Mouse (Mus musculus) layer of hippocampus, adult 9-10 months (tissue): ENCODE measurements around the gene Pla2g12a.

Source experiments
- DNase-seq: peaks from one replicate; pipeline ENCODE4 v3.0.0; 2022; ENCODE audit warnings: low spot score

Pla2g12a gene

GRCm38 (mm10) chr3:129898886-129899285 lies 20.5 kb downstream of the Pla2g12a start:
- no peak for DNase-seq

DNA sequence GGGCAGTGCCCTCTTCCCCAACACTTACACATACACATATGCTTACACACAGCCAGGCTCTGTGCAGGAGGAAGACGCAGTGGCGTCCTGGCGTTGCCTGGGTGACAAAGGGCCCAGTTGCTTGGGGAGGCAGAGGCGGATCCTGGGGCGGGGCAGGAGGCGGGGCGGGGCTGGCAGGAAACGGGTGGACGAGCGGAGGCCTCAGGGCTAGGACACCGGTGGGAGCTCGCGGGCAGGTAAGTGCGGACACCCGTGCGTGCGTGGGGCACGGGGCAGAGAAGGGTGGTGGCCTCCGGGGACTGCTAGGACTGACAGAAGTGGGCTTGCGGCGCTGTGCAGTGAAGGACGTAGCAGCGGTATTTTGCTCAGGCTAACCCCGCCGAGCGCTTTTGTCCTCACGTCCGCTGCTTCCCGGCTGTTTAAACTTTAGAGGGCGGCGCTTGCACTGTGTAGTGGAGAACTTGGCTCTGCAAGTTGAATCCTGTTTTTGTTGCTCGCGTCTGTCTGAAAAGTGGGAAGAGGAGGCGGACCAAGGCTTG lies 22.9 kb downstream of the Pla2g12a start, which contains the start of gene Casp6:
TSS of gene Casp6 (plus strand) at position 155 of the 539 bp plus-strand sequence.
- peak; percentile 15 for DNase-seq

- DNase-seq: no peak
Measured at GRCm38 (mm10) chr3:129903369-129903768, 25.0 kb downstream of the Pla2g12a start.

DNA sequence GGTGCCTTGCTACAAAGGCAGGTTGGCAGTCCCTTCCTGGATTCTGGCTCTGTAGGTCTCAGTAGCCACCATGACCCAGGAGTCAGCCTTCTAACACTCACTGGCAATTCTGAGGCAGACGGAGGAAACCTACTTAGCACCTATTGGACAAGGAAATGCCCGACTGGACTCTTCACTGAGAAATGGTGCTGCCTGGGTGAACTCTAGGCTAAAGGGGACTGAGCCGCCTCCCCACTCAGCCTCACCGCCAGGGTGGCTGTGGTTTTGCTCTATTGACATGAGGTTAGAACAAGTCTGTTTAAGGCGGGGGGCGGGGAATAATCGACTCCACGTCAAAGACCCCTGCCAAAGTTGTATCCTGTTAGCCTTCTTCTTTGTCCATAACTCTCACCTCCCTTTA lies 25.5 kb downstream of the Pla2g12a start:
- no peak for DNase-seq

- no peak for DNase-seq
Measured at GRCm38 (mm10) chr3:129904381-129905132, 26.2 kb downstream of the Pla2g12a start.

GRCm38 (mm10) chr3:129912025-129912424 lies 33.6 kb downstream of the Pla2g12a start:
- no peak for DNase-seq

DNA sequence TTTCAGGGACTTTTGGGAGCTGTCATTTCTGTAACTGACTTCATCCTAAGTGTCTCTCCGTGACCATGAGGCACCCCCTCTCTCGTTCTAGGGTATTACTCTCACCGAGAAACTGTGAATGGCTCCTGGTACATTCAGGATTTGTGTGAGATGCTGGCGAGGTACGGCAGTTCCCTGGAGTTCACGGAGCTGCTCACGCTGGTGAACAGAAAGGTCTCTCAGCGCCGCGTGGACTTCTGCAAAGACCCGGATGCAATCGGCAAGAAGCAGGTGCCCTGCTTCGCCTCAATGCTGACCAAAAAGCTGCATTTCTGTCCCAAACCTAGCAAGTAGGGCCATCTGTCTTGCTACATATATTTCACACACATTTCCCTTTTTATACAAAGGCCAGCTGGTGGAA lies 34.8 kb downstream of the Pla2g12a start:
- DNase-seq: no peak

DNA sequence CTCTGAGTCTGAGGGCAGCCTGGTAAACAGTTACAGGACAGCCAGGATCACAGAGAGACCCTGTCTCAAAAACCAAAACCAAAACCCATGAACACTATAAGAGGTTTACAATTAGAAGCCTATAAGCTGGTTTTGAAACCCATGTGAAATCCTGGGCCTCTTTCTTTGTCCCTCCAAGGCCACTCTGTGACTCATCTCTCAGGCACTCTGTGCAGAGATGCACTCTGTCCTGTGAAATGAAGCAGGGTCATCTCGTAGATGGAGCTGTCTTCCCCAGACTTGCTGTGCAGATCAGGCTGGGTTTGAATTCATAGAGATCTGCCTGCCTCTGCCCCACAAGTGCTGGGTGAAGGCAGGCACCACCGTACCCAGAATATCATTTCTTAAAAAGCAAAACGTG lies 39.0 kb downstream of the Pla2g12a start:
- no peak for DNase-seq

DNA sequence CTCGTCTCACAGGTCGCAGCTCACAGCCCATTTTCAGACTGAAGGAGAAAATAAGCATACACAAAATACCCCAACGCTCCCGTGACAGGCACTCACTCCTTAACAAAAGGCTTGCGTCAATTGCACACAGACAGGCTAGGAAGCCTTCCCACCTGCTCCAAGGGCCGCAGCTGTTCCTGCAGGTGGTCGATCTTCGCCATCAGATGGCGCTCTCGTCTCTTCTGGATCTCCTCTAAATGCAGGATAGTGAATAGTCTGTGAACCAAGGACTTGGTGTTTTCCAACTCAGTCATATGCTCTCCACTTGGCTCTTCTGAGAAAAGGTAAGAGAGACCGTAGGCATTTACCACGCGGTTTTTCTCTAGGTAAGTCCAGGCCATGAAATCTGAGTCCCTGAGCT lies 40.0 kb downstream of the Pla2g12a start:
- DNase-seq: peak; percentile 65

- DNase-seq: no peak
Measured at GRCm38 (mm10) chr3:129923581-129923980, 45.2 kb downstream of the Pla2g12a start.

- DNase-seq: no peak
Measured at GRCm38 (mm10) chr3:129925861-129926260, 47.5 kb downstream of the Pla2g12a start.

DNA sequence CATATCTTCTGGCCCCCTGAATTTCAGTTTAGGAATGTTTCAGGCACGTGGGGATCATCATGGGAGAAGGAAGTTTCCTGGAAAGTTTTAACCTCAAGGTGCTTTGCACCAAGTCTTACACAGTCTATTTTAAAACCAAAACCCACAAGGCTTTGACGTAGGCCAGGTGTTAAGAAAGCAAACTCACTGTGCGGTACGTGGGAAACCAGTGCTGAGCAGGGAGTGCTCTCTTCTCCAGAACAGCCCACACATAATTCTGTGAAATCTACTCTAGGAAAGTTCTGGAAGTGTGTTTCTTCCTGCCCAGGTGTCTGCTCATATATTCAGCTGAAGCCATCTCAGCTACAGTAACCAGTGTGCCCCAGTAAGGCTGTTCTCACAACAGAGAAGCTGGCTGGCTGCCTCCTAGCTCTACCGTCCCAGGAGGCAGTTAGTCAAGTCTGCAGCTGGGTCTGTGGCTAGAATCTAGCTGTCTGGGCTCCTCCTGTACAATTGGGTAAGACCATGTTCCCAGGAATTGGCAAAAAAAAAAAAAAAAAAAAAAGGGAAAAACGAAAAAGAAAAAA lies 51.9 kb downstream of the Pla2g12a start:
- no peak for DNase-seq

GRCm38 (mm10) chr3:129932443-129932842 lies 54.0 kb downstream of the Pla2g12a start:
- no peak for DNase-seq

- DNase-seq: no peak
Measured at GRCm38 (mm10) chr3:129936561-129936960, 58.2 kb downstream of the Pla2g12a start.

DNA sequence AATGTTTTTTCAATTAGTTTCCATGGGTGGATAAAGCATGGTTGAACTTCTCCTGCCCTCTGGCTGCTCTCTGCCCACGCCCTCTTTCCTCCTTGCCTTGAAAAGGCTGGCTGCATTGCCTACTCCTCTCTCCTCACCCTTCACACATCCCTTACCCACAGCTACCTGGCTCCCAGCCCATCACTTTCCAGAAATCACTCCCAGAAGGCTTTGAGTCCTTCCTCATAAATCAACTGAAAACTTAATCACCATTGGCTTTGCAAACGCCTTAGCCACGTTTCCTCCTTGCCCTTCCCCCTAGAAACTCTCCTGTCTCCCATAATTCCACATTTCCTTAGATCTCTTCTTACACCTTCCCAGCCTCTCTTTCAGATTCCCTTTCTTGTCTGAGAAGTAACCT lies 59.4 kb downstream of the Pla2g12a start:
- DNase-seq: no peak

- DNase-seq: no peak
Measured at GRCm38 (mm10) chr3:129939058-129939457, 60.7 kb downstream of the Pla2g12a start.

DNA sequence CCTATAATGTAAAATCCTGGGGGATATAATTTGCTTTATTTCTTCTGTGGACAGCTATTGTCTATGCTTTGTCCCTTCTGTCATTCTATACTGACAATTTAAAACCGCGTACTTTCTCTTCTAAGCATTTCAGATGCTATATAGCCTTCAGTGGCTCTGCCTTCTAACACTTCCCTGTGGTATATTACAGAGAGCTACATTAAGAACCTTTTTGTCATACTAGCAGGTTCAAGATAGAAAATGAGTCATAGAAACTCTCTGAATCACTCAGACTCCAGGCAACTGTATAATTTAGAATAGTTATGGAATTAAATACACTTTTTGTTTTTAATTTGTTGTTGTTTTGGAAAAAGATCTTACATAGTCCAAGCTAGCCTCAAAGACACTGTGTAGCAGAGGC lies 62.4 kb downstream of the Pla2g12a start:
- DNase-seq: no peak

GRCm38 (mm10) chr3:129941291-129941690 lies 62.9 kb downstream of the Pla2g12a start:
- DNase-seq: no peak

GRCm38 (mm10) chr3:129943813-129944212 lies 65.4 kb downstream of the Pla2g12a start:
- DNase-seq: no peak
